Mouse (Mus musculus): Measurements from ENCODE around the gene Polr1e. TPM values are rescaled to one million over a fixed set of nuclear protein-coding genes. Genes with fewer than 3 reads are reported as not detected.
"Not testable (repeated sequence)": the region's sequence is repeated elsewhere in the genome, so short reads cannot be mapped to it uniquely, and the experiment has no call there.

The Polr1e gene
- total RNA-seq, 2 experiments from 2014 or later: 11.9 to 14.8 TPM

DNA sequence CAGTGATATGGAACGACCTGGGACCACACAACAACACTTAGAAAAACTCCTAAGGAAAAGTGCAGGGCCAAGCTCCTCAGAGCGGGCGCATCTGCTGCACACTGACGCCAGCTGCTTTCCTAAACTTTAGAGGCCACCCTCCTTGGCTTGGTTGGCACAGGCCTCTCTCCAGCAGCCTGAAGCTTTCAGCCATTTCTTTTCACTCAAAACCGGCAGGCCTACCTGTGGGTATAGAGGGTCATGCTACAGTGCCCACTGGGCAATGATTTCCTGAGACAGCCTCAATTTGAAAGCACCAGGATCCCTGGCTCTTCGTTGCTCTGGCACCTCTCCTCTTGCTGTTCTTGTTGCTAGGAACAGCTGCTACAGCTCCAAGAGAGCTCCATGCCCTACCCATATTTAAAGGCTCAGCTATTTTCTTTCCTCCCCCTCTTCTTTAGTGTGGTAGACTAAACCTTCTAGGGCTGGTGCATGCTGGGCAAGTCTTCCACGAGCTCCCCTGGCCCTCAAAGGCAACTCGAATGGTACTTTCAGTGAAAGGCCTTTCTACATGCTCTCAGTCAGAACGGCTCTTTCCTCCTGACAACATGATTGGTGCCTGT, 29.0 kb downstream of the Polr1e start:
- DNase-seq (ENCODE audit: low spot score in 2 of 2): peak in 1 of 2 experiments; percentile 12

DNA sequence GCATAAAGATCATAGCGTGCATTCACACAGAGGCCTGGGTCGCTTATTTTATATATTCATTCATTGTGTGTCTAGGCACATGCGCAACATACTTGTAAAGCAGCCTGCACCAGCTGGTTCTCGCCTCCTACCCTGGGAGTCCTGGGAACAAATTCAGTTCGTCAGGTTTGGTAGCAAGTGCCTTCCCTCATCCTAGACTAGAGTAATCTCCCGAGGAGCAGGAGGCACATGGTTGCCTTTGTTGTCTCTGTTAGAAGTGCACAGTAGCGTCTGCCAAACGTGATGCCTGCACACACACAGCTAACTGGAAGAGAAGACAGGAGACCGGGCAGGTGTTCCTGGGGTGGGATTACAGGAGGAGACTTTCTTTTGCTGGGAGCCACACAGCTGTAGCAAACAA, 29.6 kb downstream of the Polr1e start:
- peak; percentile 22 to 55 for DNase-seq (ENCODE audit: low spot score in 2 of 2)

DNA sequence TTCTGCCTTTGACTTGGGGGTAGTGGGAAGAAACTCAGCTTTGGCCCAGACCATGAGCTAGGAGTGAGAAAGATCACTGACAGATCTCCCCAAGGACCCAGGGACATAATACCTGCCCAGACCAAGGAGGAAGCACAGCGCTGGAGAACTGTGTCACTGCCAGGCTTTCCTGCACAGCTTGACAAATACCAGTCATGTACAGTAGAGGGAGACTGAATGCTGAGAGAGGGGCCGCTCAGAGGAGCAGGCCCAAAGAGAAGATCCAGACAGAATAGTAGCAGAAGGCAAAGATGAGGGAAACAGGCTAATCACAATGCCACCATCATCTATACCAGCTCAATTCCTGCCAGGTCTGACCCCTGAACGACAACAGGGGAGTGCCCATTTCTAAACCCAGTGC, 36.5 kb downstream of the Polr1e start:
- peak in 1 of 2 experiments; percentile 36 for DNase-seq (ENCODE audit: low spot score in 2 of 2)

DNA sequence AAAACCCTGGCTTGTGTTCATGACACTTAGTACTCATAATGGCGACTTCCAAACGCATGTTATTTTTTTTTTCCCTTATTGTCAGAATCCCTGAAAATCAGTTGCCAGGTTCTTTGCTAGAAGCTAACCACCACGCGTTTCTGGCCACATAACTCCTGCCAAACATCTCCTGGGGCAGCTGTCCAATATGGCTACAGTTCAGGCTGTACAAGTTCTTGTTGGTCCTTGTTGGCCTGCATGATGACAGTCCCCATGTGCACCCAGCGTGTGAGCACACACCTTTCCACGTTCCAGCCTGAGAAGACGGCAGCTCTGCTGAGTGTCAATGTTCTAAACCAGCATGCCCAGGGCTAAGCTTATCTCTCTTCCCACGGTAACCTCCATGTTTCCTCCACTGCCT, 37.1 kb downstream of the Polr1e start:
- peak in 1 of 2 experiments; percentile 12 for DNase-seq (ENCODE audit: low spot score in 2 of 2)

DNA sequence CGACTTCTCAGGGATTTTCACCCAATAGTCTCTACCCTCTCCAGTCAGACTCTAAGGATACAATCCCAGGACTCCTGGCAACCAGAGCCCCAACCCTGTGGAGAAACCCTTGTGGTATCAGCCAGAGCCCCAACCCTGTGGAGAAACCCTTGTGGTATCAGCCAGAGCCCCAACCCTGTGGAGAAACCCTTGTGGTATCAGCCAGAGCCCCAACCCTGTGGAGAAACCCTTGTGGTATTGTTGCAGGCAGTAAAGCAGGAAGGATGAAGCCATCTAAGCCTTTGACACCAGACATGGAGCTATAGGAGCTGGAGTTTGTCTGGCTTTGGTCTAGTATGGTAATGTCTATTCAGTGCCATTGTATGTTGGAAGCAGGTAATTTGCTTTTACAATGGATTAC, 45.5 kb downstream of the Polr1e start:
- DNase-seq (ENCODE audit: low spot score in 2 of 2): not testable (repeated sequence)

DNA sequence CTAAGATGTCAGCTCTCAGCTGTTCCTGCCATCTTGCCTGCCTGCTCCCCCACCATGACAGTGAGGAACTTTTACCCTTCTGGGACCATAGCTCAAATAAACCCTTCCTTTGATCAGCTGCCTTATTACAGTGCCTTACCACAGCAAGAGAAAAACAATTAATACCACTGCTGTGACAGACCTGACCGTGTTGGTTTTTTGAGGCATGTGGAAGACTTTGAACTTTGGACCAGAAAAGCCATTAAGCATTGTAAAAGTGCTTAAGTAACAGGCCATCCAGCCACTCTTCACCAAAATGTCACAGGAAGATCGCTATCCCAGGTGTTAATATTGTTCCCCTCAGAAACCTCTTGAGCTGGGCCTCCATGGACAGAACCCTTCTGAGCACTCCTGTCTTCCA, 46.2 kb downstream of the Polr1e start:
- no peak for DNase-seq (ENCODE audit: low spot score in 2 of 2)

DNA sequence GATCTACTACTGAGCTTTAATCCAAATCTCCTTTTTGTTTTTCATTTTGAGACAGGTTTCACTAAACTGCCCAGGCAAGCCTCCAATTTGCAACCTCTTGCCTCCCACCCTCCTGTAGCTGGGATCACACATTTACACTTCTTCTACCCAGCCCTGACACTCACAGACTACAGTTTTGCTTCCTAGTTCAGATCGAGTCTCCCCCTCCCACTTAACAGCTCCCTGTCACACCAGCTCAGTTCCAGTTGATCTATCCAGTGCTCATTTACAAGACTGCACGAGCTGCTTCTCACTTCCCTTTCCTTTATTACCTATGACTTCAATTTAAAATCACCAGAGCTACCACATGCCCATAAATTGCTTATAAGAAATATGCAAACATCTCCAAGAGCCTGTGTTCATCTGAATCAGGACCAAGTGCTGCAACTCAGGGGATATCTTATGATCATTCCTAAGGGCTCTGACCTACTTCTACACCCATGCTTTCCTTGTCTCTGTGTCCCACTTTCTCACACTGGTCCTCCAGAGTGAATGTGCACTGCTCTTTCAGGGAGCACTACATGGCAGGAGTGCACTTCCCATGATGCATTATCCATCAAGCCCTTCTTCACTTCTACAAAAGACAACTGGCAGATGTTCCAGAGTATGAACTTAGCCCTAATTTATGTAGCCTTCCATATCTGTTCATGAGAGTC, 47.8 kb downstream of the Polr1e start:
- no peak for DNase-seq (ENCODE audit: low spot score in 2 of 2)

DNA sequence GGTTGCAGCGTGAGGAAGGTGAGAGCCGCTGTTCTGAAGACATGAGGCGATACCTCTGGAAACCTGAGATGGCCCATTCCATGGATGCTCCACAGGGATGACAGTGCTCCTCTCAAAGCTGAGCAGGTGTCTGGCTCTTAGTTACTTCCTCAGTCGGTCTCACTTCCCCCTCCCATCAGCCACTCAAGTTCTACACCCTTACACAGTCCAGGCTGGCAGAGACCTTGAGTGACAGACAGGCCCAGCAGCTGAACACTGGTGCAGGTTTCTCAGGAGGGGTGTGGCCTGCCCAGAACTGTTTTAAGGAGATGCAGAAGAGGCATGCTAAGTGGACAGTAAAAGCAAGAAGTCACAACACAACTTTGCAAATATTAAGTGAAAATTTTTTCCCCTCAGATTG, 49.4 kb downstream of the Polr1e start:
- DNase-seq (ENCODE audit: low spot score in 2 of 2): no peak

DNA sequence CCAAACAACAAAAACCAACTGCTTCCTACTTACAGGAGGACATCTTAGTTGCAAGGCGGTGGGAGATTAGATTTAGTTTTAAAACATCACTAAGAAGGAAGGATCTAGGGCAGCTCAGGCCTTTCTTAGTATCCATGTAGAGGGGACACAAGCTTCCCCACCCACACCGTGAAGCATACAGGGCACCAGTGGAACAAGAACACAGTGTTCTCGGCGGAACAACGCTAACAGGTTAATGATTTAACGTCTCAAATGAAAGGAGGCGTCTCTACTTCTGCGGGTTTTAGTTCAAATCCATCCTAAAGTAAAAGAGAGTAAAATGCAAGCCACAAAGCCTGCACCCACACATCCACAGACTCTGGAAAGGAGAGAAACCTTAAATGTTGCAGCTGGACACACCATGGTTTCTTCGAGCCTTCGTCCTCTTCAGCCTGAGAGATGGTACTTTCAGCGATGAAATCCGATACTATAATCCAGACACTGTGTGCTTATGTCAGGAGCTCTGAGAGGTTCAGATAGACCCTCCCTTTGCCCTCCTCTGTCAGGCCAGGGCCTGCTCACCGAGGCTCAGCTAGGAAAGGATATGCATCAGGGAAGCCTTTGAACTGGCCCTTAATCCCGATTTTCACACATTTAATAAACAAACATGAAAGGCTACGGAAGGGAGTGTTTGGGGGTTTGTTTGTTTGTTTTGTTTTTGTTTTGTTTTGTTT, 54.0 kb downstream of the Polr1e start:
- no peak for DNase-seq (ENCODE audit: low spot score in 2 of 2)

DNA sequence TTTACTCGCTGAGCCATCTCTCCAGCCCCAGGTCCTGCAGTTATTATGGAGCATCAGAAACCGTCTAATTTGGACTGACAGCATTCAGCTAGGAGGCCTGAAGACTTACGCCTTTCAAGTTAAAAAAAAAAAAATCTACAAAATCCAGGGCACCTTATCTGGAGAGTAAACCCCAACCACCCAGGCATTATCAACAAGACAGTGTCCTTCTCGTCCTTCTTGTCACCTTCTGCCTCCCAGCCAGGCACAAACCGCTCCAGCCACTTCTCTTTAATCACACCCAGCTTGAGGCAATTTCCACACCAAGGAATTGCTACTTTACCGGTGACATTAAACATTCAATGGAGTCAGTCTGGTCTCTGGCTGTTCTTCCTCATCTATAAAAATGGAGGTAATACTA, 55.2 kb downstream of the Polr1e start:
- DNase-seq (ENCODE audit: low spot score in 2 of 2): no peak

DNA sequence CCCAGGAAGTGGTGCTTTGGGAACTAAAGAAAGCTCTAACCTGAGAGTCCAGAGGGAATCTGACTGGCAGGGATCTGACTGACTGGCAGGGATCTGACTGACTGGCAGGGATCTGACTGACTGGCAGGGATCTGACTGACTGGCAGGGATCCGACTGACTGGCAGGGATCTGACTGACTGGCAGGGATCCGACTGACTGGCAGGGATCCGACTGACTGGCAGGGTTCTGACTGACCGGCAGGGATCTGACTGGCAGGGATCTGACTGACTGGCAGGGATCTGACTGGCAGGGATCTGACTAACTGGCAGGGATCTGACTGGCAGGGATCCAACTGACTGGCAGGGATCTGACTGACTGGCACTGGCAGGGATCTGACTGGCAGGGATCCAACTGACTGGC, 62.7 kb downstream of the Polr1e start:
- peak in 1 of 2 experiments; percentile 28 for DNase-seq (ENCODE audit: low spot score in 2 of 2)

DNA sequence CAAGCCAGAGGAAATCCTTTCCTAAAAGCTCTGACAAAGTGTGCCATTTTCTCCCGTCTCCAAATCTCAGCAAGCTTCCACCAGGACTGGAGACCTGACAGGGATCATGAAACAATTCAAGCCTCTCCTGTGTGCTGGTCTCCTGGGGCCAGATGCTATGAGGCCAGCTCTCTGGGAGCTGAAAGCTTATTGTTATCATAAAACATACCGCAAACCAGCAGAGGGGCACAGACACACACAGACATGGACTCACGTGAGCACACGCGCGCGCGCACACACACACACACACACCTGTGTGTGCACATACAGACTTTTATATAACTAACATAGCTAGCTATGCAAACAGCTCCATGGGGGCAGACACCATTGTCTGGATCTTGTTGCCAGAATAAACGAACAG, 64.6 kb downstream of the Polr1e start:
- DNase-seq (ENCODE audit: low spot score in 2 of 2): peak in 1 of 2 experiments; percentile 20

DNA sequence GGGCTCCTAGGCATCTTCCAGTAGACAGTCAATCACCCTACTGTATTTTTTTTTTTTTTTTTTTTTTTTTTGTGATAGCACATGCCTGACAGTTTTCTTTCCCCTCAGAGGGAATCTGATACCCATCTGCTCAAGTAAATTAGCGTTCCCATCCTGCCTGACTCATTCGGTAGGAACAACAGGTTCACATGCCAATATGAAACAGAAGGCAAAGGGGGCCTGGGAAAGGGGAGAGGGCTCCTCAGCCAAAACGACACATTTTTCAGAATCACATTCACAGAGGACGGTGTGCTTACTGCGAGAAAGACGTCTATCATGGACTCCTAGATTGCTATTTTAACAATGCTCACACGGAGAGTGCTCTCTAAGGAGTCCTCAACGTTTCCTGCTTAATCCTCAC, 65.1 kb downstream of the Polr1e start:
- peak; percentile 46 to 82 for DNase-seq (ENCODE audit: low spot score in 2 of 2)

DNA sequence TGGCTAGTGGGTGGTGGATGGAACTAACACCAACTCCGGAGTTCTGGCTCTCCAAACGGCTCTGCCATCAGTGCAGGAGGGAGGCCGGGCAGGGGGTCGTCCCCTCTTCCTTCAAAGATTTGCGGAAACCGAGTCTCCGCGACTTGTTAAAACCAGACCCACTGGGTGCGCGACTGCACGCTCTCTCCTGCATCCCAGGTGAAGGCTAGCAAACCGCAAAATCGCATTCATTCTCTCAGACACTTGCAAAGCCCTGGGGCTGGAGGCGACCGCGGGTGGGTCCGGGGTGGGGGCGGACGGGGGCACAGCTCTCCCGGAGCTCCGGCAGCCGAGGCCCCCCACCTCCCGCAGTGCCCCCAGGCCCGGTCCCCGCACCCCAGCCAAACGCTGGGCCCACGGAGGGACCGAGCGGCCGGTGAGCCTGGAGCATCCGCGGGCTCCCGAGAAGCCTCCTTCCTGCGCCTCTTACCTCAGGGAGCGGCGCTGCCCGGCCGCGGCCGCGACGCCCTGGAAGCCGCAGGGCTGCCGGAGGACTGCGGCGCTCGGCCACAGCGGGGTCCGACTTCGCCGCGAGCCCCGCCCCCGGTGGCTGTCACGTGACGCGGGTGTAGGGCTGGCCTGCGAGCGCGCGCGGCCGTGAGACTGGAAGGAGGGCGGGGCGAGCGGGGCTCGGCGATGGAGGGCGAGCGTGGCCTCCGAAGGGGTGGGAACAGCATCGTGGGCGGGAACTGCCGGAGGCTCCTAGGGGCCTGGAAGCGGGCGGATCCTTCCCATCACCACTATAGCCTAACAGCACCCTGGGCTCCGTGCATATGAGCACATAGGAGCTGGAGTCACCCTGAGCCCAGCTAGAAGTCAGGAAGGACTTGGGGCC, 65.9 kb downstream of the Polr1e start, which contains the start of gene Fbxo10:
Gene Fbxo10, minus strand, starts transcription at position 584 of the 874 bp plus-strand sequence.
- DNase-seq (ENCODE audit: low spot score in 2 of 2): peak; percentile 85 to 91

DNA sequence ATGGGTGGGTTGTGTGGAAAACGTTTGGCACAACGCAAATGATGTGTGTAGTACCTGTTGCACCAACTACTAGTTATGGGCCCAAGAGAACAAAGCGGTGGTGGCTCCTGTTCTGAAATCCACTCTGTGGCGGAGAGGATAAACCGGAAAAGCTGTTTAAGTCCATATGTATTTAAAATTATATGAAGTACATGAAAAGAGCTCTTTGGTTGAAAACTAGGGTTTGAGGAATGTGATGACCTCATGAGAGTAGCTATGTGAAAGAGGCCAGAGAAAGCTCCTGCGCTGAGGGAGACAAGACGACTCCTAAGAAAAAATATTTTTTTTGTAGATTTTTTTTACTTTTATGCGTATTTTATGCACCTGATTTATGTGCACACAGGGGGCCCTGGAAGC, 66.5 kb downstream of the Polr1e start:
- DNase-seq (ENCODE audit: low spot score in 2 of 2): no peak

Other genes with a start within 250 kb of the Polr1e start
- 10 to 100 TPM; 18.7 to 21.3 TPM for gene Grhpr, start 37.2 kb upstream of the Polr1e start, total RNA-seq (2021)
- 10 to 100 TPM; 12.1 to 12.7 TPM for gene Zbtb5, start 6.2 kb upstream of the Polr1e start, total RNA-seq (2021)
- gene Fbxo10, start 66.0 kb downstream of the Polr1e start, total RNA-seq (2021): 10 to 100 TPM; 39.6 to 41.3 TPM
- 10 to 100 TPM; 66.7 to 75.6 TPM for gene Tomm5, start 89.5 kb downstream of the Polr1e start, total RNA-seq (2021)
- gene Frmpd1, start 166.3 kb downstream of the Polr1e start, total RNA-seq (2021): 10 to 100 TPM; 20.7 to 24.3 TPM

Data from layer of hippocampus, postnatal 14 days (tissue).